Mouse (Mus musculus) midbrain, embryonic 12.5 days (tissue): ENCODE data around the gene Palm. TPM values are rescaled to one million over a fixed set of nuclear protein-coding genes. Genes with fewer than 3 reads are reported as not detected.

Experiments
- ATAC-seq: fragments of 200-750 bp; cut with Nextera tagmentation; 2 replicates; pipeline ENCODE4 v1.8.0; 2017; ENCODE audit warnings: low read depth, moderate TSS enrichment, moderate library complexity; ENCODE audit not compliant: low FRiP score
- H3K27ac ChIP-seq: fragments of 300-500 bp; sonication (generic); replicated peaks from 2 replicates; pipeline ENCODE4 v1.5.1; 2016; ENCODE audit warnings: mild to moderate bottlenecking
- H3K27me3 ChIP-seq: fragments of 300-500 bp; sonication (generic); 2 replicates; pipeline ENCODE4 v1.6.1; 2016; ENCODE audit warnings: mild to moderate bottlenecking
- H3K36me3 ChIP-seq: fragments of 300-500 bp; sonication (generic); 2 replicates; pipeline ENCODE4 v1.6.1; 2016
- H3K4me1 ChIP-seq: fragments of 300-500 bp; sonication (generic); 2 replicates; pipeline ENCODE4 v1.6.1; 2016
- H3K4me2 ChIP-seq: fragments of 300-500 bp; sonication (generic); replicated peaks from 2 replicates; pipeline ENCODE4 v1.6.1; 2016; ENCODE audit warnings: mild to moderate bottlenecking, moderate library complexity
- H3K4me3 ChIP-seq: fragments of 300-500 bp; sonication (generic); 2 replicates; pipeline ENCODE4 v1.5.1; 2016; ENCODE audit warnings: mild to moderate bottlenecking
- H3K9ac ChIP-seq: fragments of 300-500 bp; sonication (generic); replicated peaks from 2 replicates; pipeline ENCODE4 v1.6.1; 2016; ENCODE audit warnings: mild to moderate bottlenecking, moderate library complexity
- H3K9me3 ChIP-seq: fragments of 300-500 bp; sonication (generic); 2 replicates; pipeline ENCODE4 v1.6.1; 2016; ENCODE audit warnings: mild to moderate bottlenecking
- WGBS: fragments of 180-500 bp; shearing (Covaris S2); methylation state at CpG from one replicate; pipeline ENCODE4 v1.1.7; 2016; 5-methylcytosine and 5-hydroxymethylcytosine counted together
- microRNA-seq: library from miRNA; unstranded; fragments of <30 nt; microRNA quantifications from one replicate; pipeline ENCODE4, GENCODE M21; 2017
- polyA plus RNA-seq: library from polyadenylated mRNA; unstranded; fragments of >200 nt; fragmentation: Nextera tagmentation; extraction: Ambion mirVana; gene quantifications from 2 replicates; pipeline ENCODE4 v1.2.1, GENCODE M21; 2016

Palm gene
- polyA plus RNA-seq, 1 experiment from 2014 or later = 204 TPM

GRCm38 (mm10) chr10:79861230-79862048 is 68.1 kb downstream of the Palm start:
- Histone ChIP-seq H3K4me2 (no peak overlapping the region), H3K4me3 (no peak overlapping the region), H3K9ac (no peak overlapping the region), H3K4me1 (peaks cover 32% of the 10 kb centered on the region), H3K27me3 (no peaks in the 10 kb centered on the region), H3K9me3 (no peaks in the 10 kb centered on the region), H3K36me3 (peaks cover 96% of the 10 kb centered on the region), H3K27ac (0 out of 2 replicates have a peak overlapping the region, but pooled peaks have one; percentile 26)
- no peak for ATAC-seq
- WGBS = 82% methylated on average over 25 of the region's 25 CpGs

GRCm38 (mm10) chr10:79862049-79862788 is 68.8 kb downstream of the Palm start:
- peaks cover 25% of the 10 kb centered on the region for H3K4me1 ChIP-seq
- no peak for ATAC-seq
- peaks cover 97% of the 10 kb centered on the region for H3K36me3 ChIP-seq
- H3K4me2 ChIP-seq = no peak overlapping the region
- H3K9ac ChIP-seq = no peak overlapping the region
- H3K9me3 ChIP-seq = no peaks in the 10 kb centered on the region
- H3K4me3 ChIP-seq = no peak overlapping the region
- peak overlapping the region; percentile 26; the same call in 1 of the 2 replicates for H3K27ac ChIP-seq
- WGBS = 89% methylated on average over 23 of the region's 23 CpGs
- no peaks in the 10 kb centered on the region for H3K27me3 ChIP-seq

GRCm38 (mm10) chr10:79862925-79863324 is 69.6 kb downstream of the Palm start:
- Histone ChIP-seq H3K9ac (no peak overlapping the region), H3K27me3 (no peaks in the 10 kb centered on the region), H3K4me3 (no peak overlapping the region), H3K9me3 (no peaks in the 10 kb centered on the region), H3K27ac (0 out of 2 replicates have a peak overlapping the region, but pooled peaks have one; percentile 26), H3K4me2 (no peak overlapping the region), H3K4me1 (peaks cover 18% of the 10 kb centered on the region), H3K36me3 (peaks cover 96% of the 10 kb centered on the region)
- ATAC-seq = no peak
- WGBS = 80% methylated on average over 10 of the region's 10 CpGs

GRCm38 (mm10) chr10:79864351-79865188 is 71.2 kb downstream of the Palm start:
- no peak overlapping the region for H3K9ac ChIP-seq
- 61% methylated on average over 10 of the region's 10 CpGs for WGBS
- peaks cover 86% of the 10 kb centered on the region for H3K36me3 ChIP-seq
- no peaks in the 10 kb centered on the region for H3K9me3 ChIP-seq
- peak; percentile 45 for ATAC-seq
- peak overlapping the region; percentile 63 for H3K27ac ChIP-seq
- no peak overlapping the region for H3K4me2 ChIP-seq
- peaks cover 13% of the 10 kb centered on the region; the same call in 1 of the 2 replicates for H3K4me1 ChIP-seq
- no peaks in the 10 kb centered on the region for H3K27me3 ChIP-seq
- H3K4me3 ChIP-seq = no peak overlapping the region

- Histone ChIP-seq H3K9me3 (no peaks in the 10 kb centered on the region), H3K4me3 (no peak overlapping the region), H3K27me3 (no peaks in the 10 kb centered on the region), H3K9ac (no peak overlapping the region), H3K4me1 (peaks cover 14% of the 10 kb centered on the region; the same call in 1 of the 2 replicates), H3K27ac (peak overlapping the region; percentile 63), H3K36me3 (peaks cover 84% of the 10 kb centered on the region), H3K4me2 (no peak overlapping the region)
- 72% methylated on average over 11 of the region's 12 CpGs for WGBS
- ATAC-seq = peak; percentile 17; the same call in 1 of the 2 replicates
Measured at GRCm38 (mm10) chr10:79865189-79865601, 71.8 kb downstream of the Palm start.

GRCm38 (mm10) chr10:79865801-79866295 is 72.5 kb downstream of the Palm start:
- Histone ChIP-seq H3K4me2 (no peak overlapping the region), H3K36me3 (peaks cover 82% of the 10 kb centered on the region), H3K9ac (no peak overlapping the region), H3K4me1 (peaks cover 14% of the 10 kb centered on the region; the same call in 1 of the 2 replicates), H3K9me3 (no peaks in the 10 kb centered on the region), H3K27me3 (no peaks in the 10 kb centered on the region), H3K4me3 (no peak overlapping the region), H3K27ac (peak overlapping the region; percentile 63; the same call in 1 of the 2 replicates)
- no peak for ATAC-seq
- 82% methylated on average over 19 of the region's 19 CpGs for WGBS

GRCm38 (mm10) chr10:79866601-79867000 is 73.2 kb downstream of the Palm start:
- H3K27ac ChIP-seq = no peak overlapping the region
- H3K4me1 ChIP-seq = peaks cover 15% of the 10 kb centered on the region; the same call in 1 of the 2 replicates
- no peak overlapping the region for H3K9ac ChIP-seq
- H3K4me3 ChIP-seq = no peak overlapping the region
- peaks cover 82% of the 10 kb centered on the region for H3K36me3 ChIP-seq
- H3K4me2 ChIP-seq = no peak overlapping the region
- WGBS = 84% methylated on average over 11 of the region's 11 CpGs
- H3K27me3 ChIP-seq = no peaks in the 10 kb centered on the region
- no peaks in the 10 kb centered on the region for H3K9me3 ChIP-seq
- ATAC-seq = no peak

Small RNA genes within 50 kb of the gene (microRNA-seq; reads per million reads assigned to microRNA genes)
- not detected for gene Mir6910

Other genes starting within 250 kb of the Palm start
- 59.8 and 62.5 TPM in 2 replicates for gene Mier2, start 238.4 kb upstream of the Palm start, polyA plus RNA-seq
- gene Theg, start 206.2 kb upstream of the Palm start, polyA plus RNA-seq = not detected in 2 replicates
- 0.04 and 0.08 TPM in 2 replicates for gene C2cd4c, start 179.5 kb upstream of the Palm start, polyA plus RNA-seq
- gene Shc2, start 155.7 kb upstream of the Palm start, polyA plus RNA-seq = 22.8 and 23.3 TPM in 2 replicates
- not detected in 2 replicates for gene Odf3l2, start 147.8 kb upstream of the Palm start, polyA plus RNA-seq
- gene Madcam1, start 129.0 kb upstream of the Palm start, polyA plus RNA-seq = 0.60 and 1.7 TPM in 2 replicates
- 62.4 and 72.3 TPM in 2 replicates for gene Tpgs1, start 124.2 kb upstream of the Palm start, polyA plus RNA-seq
- 139 and 156 TPM in 2 replicates for gene Cdc34, start 111.4 kb upstream of the Palm start, polyA plus RNA-seq
- 1.4 TPM in 2 replicates for gene Gzmm, start 104.6 kb upstream of the Palm start, polyA plus RNA-seq
- gene Bsg, start 89.1 kb upstream of the Palm start, polyA plus RNA-seq = 540 and 588 TPM in 2 replicates
- 0.18 and 0.25 TPM in 2 replicates for gene Hcn2, start 76.9 kb upstream of the Palm start, polyA plus RNA-seq
- gene Polrmt, start 47.0 kb upstream of the Palm start, polyA plus RNA-seq = 45.3 and 46.3 TPM in 2 replicates
- gene Fgf22, start 38.5 kb upstream of the Palm start, polyA plus RNA-seq = 0.48 and 0.55 TPM in 2 replicates
- 98.8 and 104 TPM in 2 replicates for gene Rnf126, start 26.6 kb upstream of the Palm start, polyA plus RNA-seq
- 1.0 and 1.6 TPM in 2 replicates for gene Fstl3, start 16.3 kb upstream of the Palm start, polyA plus RNA-seq
- 0.27 TPM in 1 of 2 replicates, not detected in the other for gene Prss57, start 2.6 kb upstream of the Palm start, polyA plus RNA-seq
- gene Misp, start 27.4 kb downstream of the Palm start, polyA plus RNA-seq = 0.94 and 1.0 TPM in 2 replicates
- 202 TPM in 2 replicates for gene Ptbp1, start 60.9 kb downstream of the Palm start, polyA plus RNA-seq
- 14.3 and 16.7 TPM in 2 replicates for gene Prtn3, start 80.9 kb downstream of the Palm start, polyA plus RNA-seq
- 296 and 302 TPM in 2 replicates for gene Plppr3, start 81.1 kb downstream of the Palm start, polyA plus RNA-seq
- gene Elane, start 92.7 kb downstream of the Palm start, polyA plus RNA-seq = not detected in 2 replicates
- not detected in 2 replicates for gene Cfd, start 97.3 kb downstream of the Palm start, polyA plus RNA-seq
- gene Med16, start 115.4 kb downstream of the Palm start, polyA plus RNA-seq = 65.4 and 68.4 TPM in 2 replicates
- gene Gm26602, start 117.3 kb downstream of the Palm start, polyA plus RNA-seq = 27.9 and 34.2 TPM in 2 replicates
- gene Kiss1r, start 123.4 kb downstream of the Palm start, polyA plus RNA-seq = 1.4 and 1.5 TPM in 2 replicates
- 157 and 167 TPM in 2 replicates for gene R3hdm4, start 127.6 kb downstream of the Palm start, polyA plus RNA-seq
- gene Arid3a, start 133.5 kb downstream of the Palm start, polyA plus RNA-seq = 4.0 and 5.6 TPM in 2 replicates
- 90.4 and 97.0 TPM in 2 replicates for gene Wdr18, start 166.6 kb downstream of the Palm start, polyA plus RNA-seq
- gene Grin3b, start 177.1 kb downstream of the Palm start, polyA plus RNA-seq = 0.39 and 0.54 TPM in 2 replicates
- gene Tmem259, start 190.8 kb downstream of the Palm start, polyA plus RNA-seq = 19.3 and 20.9 TPM in 2 replicates
- gene Cnn2, start 195.0 kb downstream of the Palm start, polyA plus RNA-seq = 109 and 168 TPM in 2 replicates
- 7.6 and 8.5 TPM in 2 replicates for gene Abca7, start 202.9 kb downstream of the Palm start, polyA plus RNA-seq
- gene Arhgap45, start 223.1 kb downstream of the Palm start, polyA plus RNA-seq = 4.5 and 5.6 TPM in 2 replicates
- 172 and 173 TPM in 2 replicates for gene Polr2e, start 246.2 kb downstream of the Palm start, polyA plus RNA-seq